Mouse (Mus musculus): ENCODE data around the gene Med25. TPM values are rescaled to one million over a fixed set of nuclear protein-coding genes. Genes with fewer than 3 reads are reported as not detected.

Gene Med25
- total RNA-seq, 2 experiments from 2014 or later, result 96.8 to 101 TPM

DNA sequence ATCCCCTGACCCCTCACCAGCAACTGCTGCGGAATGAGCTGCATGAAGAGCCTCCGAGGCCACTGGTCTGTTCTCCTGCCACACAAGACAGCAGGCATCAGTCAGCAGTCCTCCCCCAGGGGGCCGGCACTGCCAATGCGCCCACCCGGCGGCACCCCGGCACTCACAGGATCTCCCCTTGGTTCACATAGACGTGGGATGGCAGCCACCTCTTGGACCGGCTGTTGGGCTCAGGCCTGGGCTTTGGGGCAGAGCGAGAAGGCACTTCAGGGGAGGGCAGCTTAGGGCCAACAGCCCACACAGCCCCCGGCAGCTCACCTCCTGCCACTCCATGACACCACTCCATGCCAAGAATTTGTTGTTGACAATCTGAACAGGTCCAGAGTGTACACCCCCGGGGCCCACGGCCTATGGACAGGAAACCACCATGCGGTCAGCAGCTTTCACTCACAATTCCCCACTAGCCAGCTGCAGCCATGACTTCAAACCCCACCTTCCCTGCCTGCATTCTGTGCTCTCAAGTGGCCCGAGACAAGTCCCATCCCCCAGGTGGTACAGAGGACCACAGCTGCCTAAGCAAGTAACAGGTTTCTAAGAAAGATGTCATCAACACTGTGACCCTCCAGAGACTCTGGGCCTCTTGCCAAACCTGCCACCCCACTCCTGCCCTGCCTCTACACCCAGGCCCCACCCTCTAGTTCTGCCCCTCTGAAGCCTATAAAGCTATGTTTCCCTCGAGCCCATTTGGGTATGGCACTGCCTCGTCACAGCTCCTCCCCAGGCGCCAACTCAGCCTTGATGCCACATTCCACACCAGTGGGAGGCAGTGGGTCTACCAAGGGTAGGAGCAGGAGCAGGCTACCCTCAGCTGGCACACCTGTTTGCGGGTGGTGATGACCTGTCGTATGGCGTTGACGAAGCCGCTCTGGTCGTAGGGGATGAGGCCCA lies 27.6 kb downstream of the Med25 start:
- DNase-seq (ENCODE audit: low spot score in 2 of 2), result no peak

- DNase-seq (ENCODE audit: low spot score in 2 of 2), result no peak
These were observed 28.5 kb downstream of the Med25 start for GRCm38 (mm10) chr7:44863982-44864494.

- no peak for DNase-seq (ENCODE audit: low spot score in 2 of 2)
These were observed 29.3 kb downstream of the Med25 start for GRCm38 (mm10) chr7:44863210-44863609.

GRCm38 (mm10) chr7:44862434-44862833 lies 30.1 kb downstream of the Med25 start:
- no peak for DNase-seq (ENCODE audit: low spot score in 2 of 2)

DNA sequence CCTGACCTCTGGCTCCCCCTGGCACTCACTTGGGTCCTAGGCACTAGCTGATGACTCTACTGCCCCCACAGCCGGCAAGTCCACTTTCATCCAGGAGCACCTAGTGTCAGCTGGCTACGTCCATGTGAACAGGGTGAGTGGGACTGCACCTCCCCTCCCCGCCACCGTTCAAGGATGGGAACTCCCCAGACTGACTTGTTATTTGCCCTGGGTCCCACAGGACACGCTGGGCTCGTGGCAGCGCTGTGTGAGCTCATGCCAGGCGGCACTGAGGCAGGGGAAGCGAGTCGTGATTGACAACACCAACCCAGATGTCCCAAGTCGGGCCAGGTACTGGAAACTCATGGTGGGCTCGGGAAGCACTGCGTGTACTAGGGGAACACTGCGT lies 31.1 kb downstream of the Med25 start:
- no peak for DNase-seq (ENCODE audit: low spot score in 2 of 2)

DNA sequence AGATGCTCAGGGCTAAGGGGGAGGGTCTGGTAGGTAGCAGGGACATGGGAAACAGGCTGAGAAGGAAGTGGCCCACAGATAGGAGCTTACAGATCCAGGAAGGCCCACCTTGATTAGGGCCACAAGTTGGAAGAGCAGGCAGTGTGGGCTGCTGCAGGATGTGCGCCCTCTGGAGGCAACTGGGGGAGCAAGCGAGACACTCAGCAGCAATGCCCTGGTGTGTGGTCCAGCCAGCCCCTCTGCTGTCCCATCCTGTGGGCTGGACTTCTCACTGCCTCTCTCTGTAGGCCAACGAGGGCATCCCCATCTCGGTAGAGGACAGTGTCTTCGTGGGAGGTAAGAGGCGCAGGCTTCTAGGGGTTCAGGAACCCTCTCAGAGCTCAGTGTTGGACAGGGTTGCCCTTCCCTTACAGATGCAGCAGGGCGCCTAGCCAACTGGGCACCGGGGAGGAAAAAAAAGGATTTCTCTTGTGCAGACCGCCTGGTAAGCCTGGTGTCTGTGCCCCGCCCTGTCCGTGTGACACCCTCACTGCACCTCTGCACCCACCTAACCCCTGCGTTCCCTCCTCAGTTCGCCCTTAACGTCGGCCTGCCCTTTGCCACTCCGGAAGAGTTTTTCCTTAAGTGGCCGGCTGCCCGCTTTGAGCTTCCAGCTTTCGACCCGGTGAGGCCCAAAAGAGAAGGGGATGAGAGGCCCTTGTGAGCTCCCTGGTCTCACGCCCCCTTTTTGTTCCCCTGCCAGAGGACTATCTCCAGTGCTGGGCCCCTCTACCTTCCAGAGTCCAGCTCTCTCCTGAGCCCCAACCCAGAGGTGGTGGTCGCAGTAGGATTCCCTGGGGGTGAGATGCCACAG lies 31.7 kb downstream of the Med25 start:
- DNase-seq (ENCODE audit: low spot score in 2 of 2), result no peak

DNA sequence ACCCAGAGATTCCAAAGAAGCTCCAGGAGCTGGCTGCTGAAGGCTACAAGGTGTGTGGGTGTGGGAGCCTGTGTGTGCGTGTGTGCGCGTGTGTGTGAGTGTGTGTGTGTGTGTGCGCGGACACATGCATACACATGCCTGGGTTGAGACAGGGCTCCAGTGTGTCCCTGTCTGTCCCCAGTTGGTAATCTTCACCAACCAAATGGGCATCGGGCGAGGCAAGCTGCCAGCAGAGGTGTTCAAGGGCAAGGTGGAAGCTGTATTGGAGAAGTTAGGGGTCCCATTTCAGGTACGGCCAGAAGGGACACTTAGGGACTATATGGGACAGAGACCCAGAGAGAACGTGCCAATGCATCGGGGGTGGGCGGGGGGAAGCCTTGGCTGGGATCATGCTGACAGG lies 32.6 kb downstream of the Med25 start:
- no peak for DNase-seq (ENCODE audit: low spot score in 2 of 2)

DNA sequence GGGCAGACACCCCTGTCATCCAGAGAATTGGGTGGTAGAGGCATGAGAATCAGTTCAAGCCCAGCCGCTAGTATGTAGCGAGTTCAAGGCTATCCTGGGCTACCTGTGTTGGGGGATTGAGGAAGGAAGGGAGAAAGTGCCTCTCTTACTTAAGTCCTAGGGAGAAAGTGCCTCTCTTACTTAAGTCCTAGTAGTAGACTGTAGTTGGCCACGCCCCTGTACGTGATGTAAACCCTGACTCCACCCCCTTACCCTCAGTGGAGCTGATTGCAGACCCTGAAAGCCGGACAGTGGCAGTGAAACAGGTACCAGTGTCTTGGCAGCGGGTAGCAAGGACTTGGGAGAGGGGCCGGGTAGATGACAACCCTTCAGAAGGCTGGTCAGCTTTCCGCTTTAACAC lies 34.6 kb downstream of the Med25 start:
- DNase-seq (ENCODE audit: low spot score in 2 of 2), result no peak

DNA sequence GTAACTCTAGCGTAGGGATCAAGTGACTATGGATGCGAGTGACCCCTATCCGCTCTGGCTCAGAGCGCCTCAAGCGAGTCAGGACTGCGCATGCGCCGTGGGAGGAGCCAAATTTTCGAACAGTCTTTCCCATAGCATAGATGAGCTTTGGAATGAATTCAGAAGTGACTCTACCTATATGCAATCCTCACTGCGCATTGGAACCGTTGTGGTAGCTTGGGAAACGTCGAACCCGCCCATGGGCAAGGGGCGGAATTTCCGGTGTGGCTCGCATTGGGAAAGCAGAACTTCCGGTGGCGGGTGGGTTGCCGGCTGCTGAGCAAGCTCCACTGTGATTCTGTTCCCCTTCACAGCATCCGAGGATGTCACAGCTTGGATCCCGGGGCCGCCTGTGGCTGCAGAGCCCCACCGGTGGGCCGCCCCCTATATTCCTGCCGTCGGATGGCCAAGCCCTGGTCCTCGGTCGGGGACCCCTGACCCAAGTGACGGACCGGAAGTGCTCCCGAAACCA lies 35.4 kb downstream of the Med25 start, which contains the start of gene Pnkp:
Gene Pnkp (plus strand): TSS at position 98 of the 511 bp plus-strand sequence.
- DNase-seq (ENCODE audit: low spot score in 2 of 2), result peak; percentile 90 to 95

DNA sequence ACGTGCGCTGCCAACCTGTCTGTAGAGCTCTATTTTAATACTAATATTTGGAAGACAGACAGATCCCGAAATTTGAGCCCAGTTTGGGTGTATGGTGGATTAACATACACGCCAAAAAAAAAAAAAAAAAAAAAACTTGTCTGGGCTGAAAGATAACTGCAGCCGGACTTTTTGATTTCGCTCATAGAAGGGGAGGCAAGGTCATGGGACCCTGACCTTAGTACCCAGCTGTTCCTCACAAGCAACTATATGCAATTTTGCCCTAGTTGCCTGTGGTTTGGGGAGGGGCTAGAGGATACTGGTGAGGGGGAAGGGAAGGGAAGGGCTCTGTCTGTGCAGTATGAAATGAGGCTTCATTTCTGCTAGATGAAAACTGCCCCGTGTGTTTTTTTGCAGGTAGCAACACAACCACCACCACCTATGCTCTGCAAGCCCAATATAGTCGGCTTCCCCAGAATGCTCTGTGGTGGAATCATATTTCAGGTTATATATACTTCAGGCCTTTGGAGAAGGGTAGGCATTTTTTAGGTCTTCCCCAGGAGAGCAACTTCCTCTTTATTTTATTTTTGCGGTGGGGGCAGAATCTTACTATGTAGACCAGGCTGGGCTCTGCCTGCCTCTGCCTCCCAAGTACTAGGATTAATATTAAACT lies 36.1 kb downstream of the Med25 start:
- DNase-seq (ENCODE audit: low spot score in 2 of 2), result no peak

DNA sequence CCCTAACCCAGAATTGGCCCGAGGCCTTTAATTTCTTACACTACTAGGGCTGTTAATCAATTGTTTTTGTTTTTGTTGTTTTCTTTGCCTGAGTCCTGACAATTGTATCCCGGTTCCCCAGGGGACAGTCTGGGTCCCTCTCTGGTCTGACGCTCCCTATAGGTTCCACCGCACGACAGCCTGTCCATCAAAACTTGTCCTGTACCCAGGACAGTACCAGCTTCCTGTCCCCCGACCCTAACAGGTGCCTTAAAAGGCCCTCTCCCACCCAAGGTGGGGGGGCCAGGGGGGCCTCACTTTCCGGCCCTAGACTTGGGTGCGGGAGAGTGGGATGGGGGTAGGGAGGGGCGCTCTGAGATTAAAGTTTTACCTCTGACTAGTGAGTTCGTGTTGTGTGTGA lies 37.5 kb downstream of the Med25 start:
- no peak for DNase-seq (ENCODE audit: low spot score in 2 of 2)

DNA sequence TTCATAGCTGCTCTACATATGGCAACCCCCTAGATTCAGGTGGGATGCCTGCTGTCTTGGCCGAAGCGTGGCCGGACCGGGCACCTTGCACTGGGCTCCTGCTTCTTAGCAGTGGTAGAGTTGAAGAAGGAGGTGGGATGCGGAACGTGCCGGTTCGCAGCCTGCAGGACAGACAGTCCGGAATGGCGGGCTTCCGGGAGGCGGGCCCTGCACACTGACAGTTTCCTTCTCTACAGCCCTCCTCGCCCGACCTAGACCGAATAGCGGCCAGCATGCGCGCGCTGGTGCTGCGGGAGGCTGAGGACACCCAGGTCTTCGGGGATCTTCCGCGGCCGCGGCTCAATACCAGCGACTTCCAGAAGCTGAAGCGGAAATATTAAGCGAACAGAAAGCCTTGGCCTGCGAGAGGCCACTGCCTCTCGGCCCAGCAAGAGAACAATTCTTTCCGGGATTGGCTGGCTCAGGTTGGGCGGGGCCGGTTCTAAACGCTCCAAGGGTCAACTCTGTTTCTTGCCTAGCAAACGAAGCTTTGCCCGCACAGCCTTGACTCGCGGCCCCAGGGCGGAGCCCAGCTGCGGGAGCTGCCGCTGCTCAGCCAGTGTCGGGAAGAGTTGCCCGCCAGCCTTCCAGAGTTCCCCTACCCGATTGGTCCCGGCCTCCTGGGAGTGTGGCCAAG lies 38.0 kb downstream of the Med25 start:
- peak in 1 of 2 experiments; percentile 80 for DNase-seq (ENCODE audit: low spot score in 2 of 2)

GRCm38 (mm10) chr7:44853596-44854355 lies 38.7 kb downstream of the Med25 start:
- no peak for DNase-seq (ENCODE audit: low spot score in 2 of 2)

DNA sequence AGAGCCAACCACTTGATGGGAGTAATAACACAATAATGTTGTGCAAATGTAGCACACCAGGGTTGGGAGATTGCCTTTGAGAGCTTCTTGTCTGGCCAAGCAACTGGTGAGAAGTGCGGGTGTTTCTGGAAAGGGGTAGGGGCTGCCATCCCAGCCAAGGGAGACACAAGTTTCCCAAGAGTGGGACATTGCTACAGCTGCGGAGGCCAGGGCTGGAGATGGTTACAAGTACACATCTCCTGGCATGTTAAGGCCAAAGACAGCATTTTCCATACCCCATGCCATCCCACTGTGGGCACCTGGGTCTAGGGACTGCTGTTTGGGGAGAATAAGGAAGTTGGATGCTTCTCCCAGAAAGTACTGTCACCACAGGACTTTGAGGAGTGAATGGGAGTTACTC lies 39.4 kb downstream of the Med25 start:
- no peak for DNase-seq (ENCODE audit: low spot score in 2 of 2)

- DNase-seq (ENCODE audit: low spot score in 2 of 2), result no peak
These were observed 40.1 kb downstream of the Med25 start for GRCm38 (mm10) chr7:44852259-44853027.

- DNase-seq (ENCODE audit: low spot score in 2 of 2), result no peak
These were observed 40.8 kb downstream of the Med25 start for GRCm38 (mm10) chr7:44851625-44852234.

GRCm38 (mm10) chr7:44850789-44851624 lies 41.5 kb downstream of the Med25 start:
- DNase-seq (ENCODE audit: low spot score in 2 of 2), result no peak

- DNase-seq (ENCODE audit: low spot score in 2 of 2), result peak in 1 of 2 experiments; percentile 78
These were observed 42.4 kb downstream of the Med25 start for GRCm38 (mm10) chr7:44850146-44850545.
